Mouse (Mus musculus) layer of hippocampus, adult 9-11 months (tissue): ENCODE measurements around the gene Elovl5.

ENCODE experiments used
- DNase-seq: peaks from one replicate; pipeline ENCODE4 v3.0.0; 2022

Gene Elovl5

GRCm38 (mm10) chr9:78003278-78003677 is 86.1 kb downstream of the Elovl5 start:
- no peak for DNase-seq

- DNase-seq = no peak
Measured at GRCm38 (mm10) chr9:78005481-78005880, 88.3 kb downstream of the Elovl5 start.

GRCm38 (mm10) chr9:78006209-78007001 is 89.2 kb downstream of the Elovl5 start:
- DNase-seq = peak; percentile 75

- DNase-seq = no peak
Measured at GRCm38 (mm10) chr9:78009382-78009781, 92.2 kb downstream of the Elovl5 start.

GRCm38 (mm10) chr9:78010187-78010586 is 93.0 kb downstream of the Elovl5 start:
- DNase-seq = no peak

GRCm38 (mm10) chr9:78010707-78011106 is 93.5 kb downstream of the Elovl5 start:
- DNase-seq = no peak

GRCm38 (mm10) chr9:78012066-78012465 is 94.9 kb downstream of the Elovl5 start:
- DNase-seq = no peak

GRCm38 (mm10) chr9:78012681-78013080 is 95.5 kb downstream of the Elovl5 start:
- DNase-seq = no peak

GRCm38 (mm10) chr9:78013813-78014212 is 96.6 kb downstream of the Elovl5 start:
- no peak for DNase-seq

- DNase-seq = no peak
Measured at GRCm38 (mm10) chr9:78015816-78016215, 98.7 kb downstream of the Elovl5 start.

GRCm38 (mm10) chr9:78016288-78016687 is 99.1 kb downstream of the Elovl5 start:
- DNase-seq = no peak

- no peak for DNase-seq
Measured at GRCm38 (mm10) chr9:78021256-78021655, 104.1 kb downstream of the Elovl5 start.

- DNase-seq = no peak
Measured at GRCm38 (mm10) chr9:78022187-78022945, 105.2 kb downstream of the Elovl5 start.

- peak; percentile 22 for DNase-seq
Measured at GRCm38 (mm10) chr9:78024823-78025222, 107.7 kb downstream of the Elovl5 start.

- no peak for DNase-seq
Measured at GRCm38 (mm10) chr9:78027099-78027498, 109.9 kb downstream of the Elovl5 start.

- DNase-seq = no peak
Measured at GRCm38 (mm10) chr9:78030835-78031456, 113.8 kb downstream of the Elovl5 start.

- DNase-seq = no peak
Measured at GRCm38 (mm10) chr9:78032930-78033329, 115.8 kb downstream of the Elovl5 start.
